Mouse (Mus musculus): Measurements from ENCODE around the gene Jaml.

Gene Jaml

GRCm38 (mm10) chr9:45084556-45084955 is 5.6 kb downstream of the Jaml start:
- DNase-seq: no peak

GRCm38 (mm10) chr9:45085741-45086690 is 7.0 kb downstream of the Jaml start:
- DNase-seq: no peak

GRCm38 (mm10) chr9:45088040-45088439 is 9.1 kb downstream of the Jaml start:
- no peak for DNase-seq

GRCm38 (mm10) chr9:45090811-45091210 is 11.8 kb downstream of the Jaml start:
- DNase-seq: no peak

GRCm38 (mm10) chr9:45092641-45093040 is 13.7 kb downstream of the Jaml start:
- no peak for DNase-seq

GRCm38 (mm10) chr9:45095149-45095937 is 16.4 kb downstream of the Jaml start:
- DNase-seq: no peak

GRCm38 (mm10) chr9:45097877-45098276 is 18.9 kb downstream of the Jaml start:
- no peak for DNase-seq

GRCm38 (mm10) chr9:45098426-45098825 is 19.4 kb downstream of the Jaml start:
- DNase-seq: peak; percentile 64

- no peak for DNase-seq
Measured at GRCm38 (mm10) chr9:45102528-45102927, 23.5 kb downstream of the Jaml start.

- no peak for DNase-seq
Measured at GRCm38 (mm10) chr9:45103211-45103979, 24.4 kb downstream of the Jaml start.

- no peak for DNase-seq
Measured at GRCm38 (mm10) chr9:45105596-45106374, 26.8 kb downstream of the Jaml start.

GRCm38 (mm10) chr9:45115706-45116105 is 36.7 kb downstream of the Jaml start:
- no peak for DNase-seq

GRCm38 (mm10) chr9:45116819-45117218 is 37.8 kb downstream of the Jaml start:
- DNase-seq: peak; percentile 34

GRCm38 (mm10) chr9:45117741-45118431 is 38.9 kb downstream of the Jaml start, which contains the start of gene Scn2b:
TSS of gene Scn2b (plus strand) at chr9:45117782.
- peak; percentile 54 for DNase-seq

GRCm38 (mm10) chr9:45118552-45118951 is 39.6 kb downstream of the Jaml start:
- no peak for DNase-seq

- no peak for DNase-seq
Measured at GRCm38 (mm10) chr9:45119316-45119953, 40.5 kb downstream of the Jaml start.

- no peak for DNase-seq
Measured at GRCm38 (mm10) chr9:45119954-45120530, 41.1 kb downstream of the Jaml start.

GRCm38 (mm10) chr9:45120567-45120966 is 41.6 kb downstream of the Jaml start:
- no peak for DNase-seq

- peak; percentile 84 for DNase-seq
Measured at GRCm38 (mm10) chr9:45121001-45121400, 42.0 kb downstream of the Jaml start.

GRCm38 (mm10) chr9:45121769-45122168 is 42.8 kb downstream of the Jaml start:
- peak; percentile 90 for DNase-seq

Measured in thymus, postnatal 25 days (tissue).